Mouse (Mus musculus) lung, postnatal 0 days (tissue): ENCODE data around the gene Swi5.

Experiments used
- CTCF ChIP-seq: IDR thresholded peaks from 2 replicates; pipeline ENCODE4 v1.5.1; 2016; ENCODE audit warnings: antibody characterized with exemption, mild to moderate bottlenecking
- EP300 ChIP-seq: IDR thresholded peaks from 2 replicates; pipeline ENCODE4 v1.6.1; 2016; ENCODE audit warnings: antibody characterized with exemption, mild to moderate bottlenecking, control low read depth

- TF ChIP-seq CTCF (peak; percentile 56), EP300 (no peak; the same call in 1 of the 2 replicates)
These were observed 51.0 kb downstream of the Swi5 start for GRCm38 (mm10) chr2:32236760-32237487.
